Mouse (Mus musculus): Measurements from ENCODE around the gene Tab1. TPM values are rescaled to one million over a fixed set of nuclear protein-coding genes. Genes with fewer than 3 reads are reported as not detected.

Tab1 gene
- polyA plus RNA-seq, 1 experiment from 2014 or later = 35.7 TPM

DNA sequence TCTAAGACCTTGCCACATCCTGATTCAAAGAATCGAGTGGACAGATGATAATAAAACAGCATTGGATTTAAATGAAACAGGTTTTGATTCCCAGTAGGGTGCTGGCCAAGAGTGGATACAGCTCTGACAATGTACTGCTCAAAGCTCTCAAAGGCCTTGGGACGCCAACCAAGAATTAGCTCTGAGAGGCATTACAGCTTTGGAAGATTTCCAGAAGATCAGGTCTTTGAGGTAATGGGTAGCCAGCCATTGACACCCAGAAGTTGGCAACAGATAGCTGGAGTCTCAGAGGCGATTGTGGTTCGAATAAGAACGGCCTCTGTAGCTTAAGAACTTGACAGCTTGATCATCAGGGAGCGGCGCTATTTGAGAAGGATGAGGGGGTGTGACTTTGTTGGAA is 48.6 kb downstream of the Tab1 start:
- Histone ChIP-seq H3K9me3 (ENCODE audit: control insufficient read depth, low read length) (no peaks in the 10 kb centered on the region), H3K27me3 (ENCODE audit: control insufficient read depth, insufficient read depth, low read length) (no peaks in the 10 kb centered on the region), H3K27ac (ENCODE audit: low read depth, low read length) (no peak overlapping the region), H3K36me3 (ENCODE audit: control insufficient read depth, insufficient read depth, low read length) (peaks cover 2% of the 10 kb centered on the region; the same call in 1 of the 2 replicates), H3K4me3 (ENCODE audit: low read depth, low read length) (no peak overlapping the region), H3K4me2 (ENCODE audit: low read depth) (no peak overlapping the region), H3K9ac (ENCODE audit: low read length) (no peak overlapping the region), H3K4me1 (ENCODE audit: control insufficient read depth, insufficient read depth, low read length) (no peaks in the 10 kb centered on the region)
- no peak for DNase-seq (ENCODE audit: low spot score)
- no peak for ATAC-seq (ENCODE audit: insufficient read depth, low FRiP score, low TSS enrichment)
- 95% methylated on average over 7 of the region's 7 CpGs for WGBS

- peaks cover 2% of the 10 kb centered on the region; the same call in 1 of the 2 replicates for H3K36me3 ChIP-seq (ENCODE audit: control insufficient read depth, insufficient read depth, low read length)
- no peak overlapping the region for H3K4me3 ChIP-seq (ENCODE audit: low read depth, low read length)
- no peaks in the 10 kb centered on the region for H3K9me3 ChIP-seq (ENCODE audit: control insufficient read depth, low read length)
- no peak for ATAC-seq (ENCODE audit: insufficient read depth, low FRiP score, low TSS enrichment)
- WGBS = 93% methylated on average over 4 of the region's 4 CpGs
- DNase-seq (ENCODE audit: low spot score) = no peak
- H3K4me1 ChIP-seq (ENCODE audit: control insufficient read depth, insufficient read depth, low read length) = no peaks in the 10 kb centered on the region
- H3K27me3 ChIP-seq (ENCODE audit: control insufficient read depth, insufficient read depth, low read length) = no peaks in the 10 kb centered on the region
- H3K27ac ChIP-seq (ENCODE audit: low read depth, low read length) = no peak overlapping the region
- no peak overlapping the region for H3K4me2 ChIP-seq (ENCODE audit: low read depth)
- H3K9ac ChIP-seq (ENCODE audit: low read length) = no peak overlapping the region
Observed at GRCm38 (mm10) chr15:80182072-80182700, 49.3 kb downstream of the Tab1 start.

DNA sequence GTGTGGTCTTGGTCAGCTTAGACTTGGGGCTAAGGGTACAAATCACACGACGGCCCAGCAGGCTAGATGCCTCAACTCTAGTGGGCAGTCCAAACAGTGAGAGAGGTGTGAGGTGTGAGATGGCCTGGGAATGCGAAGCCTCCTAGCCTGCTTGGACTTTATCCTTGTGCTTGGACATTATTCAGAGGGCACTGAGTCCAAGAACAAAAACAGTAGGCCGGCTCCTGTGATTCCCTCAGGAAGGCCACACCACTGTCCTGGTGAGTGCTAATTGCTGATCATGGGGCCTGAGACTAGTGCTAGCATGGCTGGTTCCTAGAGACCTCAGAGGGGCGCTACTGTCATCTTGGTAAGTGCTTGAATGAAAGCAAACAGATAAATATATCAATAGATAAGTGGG is 56.0 kb downstream of the Tab1 start:
- Histone ChIP-seq H3K4me1 (ENCODE audit: control insufficient read depth, insufficient read depth, low read length) (no peaks in the 10 kb centered on the region), H3K4me2 (ENCODE audit: low read depth) (no peak overlapping the region), H3K27ac (ENCODE audit: low read depth, low read length) (no peak overlapping the region), H3K9me3 (ENCODE audit: control insufficient read depth, low read length) (no peaks in the 10 kb centered on the region), H3K9ac (ENCODE audit: low read length) (no peak overlapping the region), H3K27me3 (ENCODE audit: control insufficient read depth, insufficient read depth, low read length) (no peaks in the 10 kb centered on the region), H3K4me3 (ENCODE audit: low read depth, low read length) (no peak overlapping the region), H3K36me3 (ENCODE audit: control insufficient read depth, insufficient read depth, low read length) (no peaks in the 10 kb centered on the region)
- ATAC-seq (ENCODE audit: insufficient read depth, low FRiP score, low TSS enrichment) = no peak
- no peak for DNase-seq (ENCODE audit: low spot score)
- 77% methylated on average over 5 of the region's 5 CpGs for whole genome bisulfite sequencing

DNA sequence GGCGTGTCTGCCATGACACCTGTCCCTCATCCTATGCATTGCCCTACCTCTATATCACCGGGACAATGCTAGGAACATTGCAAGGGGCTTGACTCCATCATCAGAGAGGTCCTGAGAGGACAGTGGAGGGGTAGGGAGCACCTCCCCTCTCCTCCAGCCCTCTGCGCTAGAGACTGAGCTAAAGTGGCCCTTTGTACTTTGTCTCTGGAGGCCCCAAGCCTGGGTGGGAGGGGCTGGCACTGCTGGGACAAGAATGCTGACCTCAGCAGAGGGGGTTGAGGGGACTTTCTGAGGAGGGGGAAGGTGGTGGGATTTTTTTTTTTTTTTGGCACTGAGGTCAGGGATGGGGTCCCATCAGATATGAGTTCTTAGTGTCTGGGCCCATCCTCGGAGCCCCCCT is 57.1 kb downstream of the Tab1 start:
- DNase-seq (ENCODE audit: low spot score) (no peak), ATAC-seq (ENCODE audit: insufficient read depth, low FRiP score, low TSS enrichment) (no peak)
- Histone ChIP-seq H3K4me3 (ENCODE audit: low read depth, low read length) (no peak overlapping the region), H3K4me2 (ENCODE audit: low read depth) (no peak overlapping the region), H3K27ac (ENCODE audit: low read depth, low read length) (no peak overlapping the region), H3K4me1 (ENCODE audit: control insufficient read depth, insufficient read depth, low read length) (no peaks in the 10 kb centered on the region), H3K9ac (ENCODE audit: low read length) (no peak overlapping the region), H3K9me3 (ENCODE audit: control insufficient read depth, low read length) (no peaks in the 10 kb centered on the region), H3K36me3 (ENCODE audit: control insufficient read depth, insufficient read depth, low read length) (no peaks in the 10 kb centered on the region), H3K27me3 (ENCODE audit: control insufficient read depth, insufficient read depth, low read length) (no peaks in the 10 kb centered on the region)
- 72% methylated on average over 4 of the region's 4 CpGs for WGBS

- no peak overlapping the region for H3K4me2 ChIP-seq (ENCODE audit: low read depth)
- no peaks in the 10 kb centered on the region for H3K4me1 ChIP-seq (ENCODE audit: control insufficient read depth, insufficient read depth, low read length)
- no peak for DNase-seq (ENCODE audit: low spot score)
- H3K4me3 ChIP-seq (ENCODE audit: low read depth, low read length) = no peak overlapping the region
- no peaks in the 10 kb centered on the region for H3K36me3 ChIP-seq (ENCODE audit: control insufficient read depth, insufficient read depth, low read length)
- no peaks in the 10 kb centered on the region for H3K9me3 ChIP-seq (ENCODE audit: control insufficient read depth, low read length)
- H3K27ac ChIP-seq (ENCODE audit: low read depth, low read length) = no peak overlapping the region
- WGBS = 62% methylated on average over 8 of the region's 8 CpGs
- no peaks in the 10 kb centered on the region for H3K27me3 ChIP-seq (ENCODE audit: control insufficient read depth, insufficient read depth, low read length)
- no peak overlapping the region for H3K9ac ChIP-seq (ENCODE audit: low read length)
- ATAC-seq (ENCODE audit: insufficient read depth, low FRiP score, low TSS enrichment) = no peak
Observed at GRCm38 (mm10) chr15:80191585-80192245, 58.8 kb downstream of the Tab1 start.

DNA sequence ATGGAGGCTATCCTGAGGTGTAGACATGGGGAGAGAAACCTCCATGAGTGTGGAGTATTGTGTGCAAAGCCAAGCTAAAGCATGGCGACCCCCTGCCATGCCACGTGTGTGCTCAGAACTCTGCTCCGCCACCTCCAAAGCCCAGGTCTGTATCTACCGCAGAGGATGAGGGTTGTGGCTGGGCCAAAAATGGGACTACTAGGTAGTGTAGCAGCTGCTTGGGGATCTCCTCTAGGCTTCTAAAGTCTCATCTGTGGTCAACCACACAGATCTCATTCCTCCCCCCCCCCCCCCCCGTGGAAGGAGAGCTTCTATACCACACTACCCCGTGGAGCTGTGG is 59.3 kb downstream of the Tab1 start:
- no peaks in the 10 kb centered on the region for H3K4me1 ChIP-seq (ENCODE audit: control insufficient read depth, insufficient read depth, low read length)
- H3K36me3 ChIP-seq (ENCODE audit: control insufficient read depth, insufficient read depth, low read length) = no peaks in the 10 kb centered on the region
- DNase-seq (ENCODE audit: low spot score) (no peak), ATAC-seq (ENCODE audit: insufficient read depth, low FRiP score, low TSS enrichment) (no peak)
- no peak overlapping the region for H3K9ac ChIP-seq (ENCODE audit: low read length)
- no peak overlapping the region for H3K27ac ChIP-seq (ENCODE audit: low read depth, low read length)
- no peaks in the 10 kb centered on the region for H3K27me3 ChIP-seq (ENCODE audit: control insufficient read depth, insufficient read depth, low read length)
- H3K4me2 ChIP-seq (ENCODE audit: low read depth) = no peak overlapping the region
- H3K4me3 ChIP-seq (ENCODE audit: low read depth, low read length) = no peak overlapping the region
- 84% methylated on average over 6 of the region's 6 CpGs for WGBS
- no peaks in the 10 kb centered on the region for H3K9me3 ChIP-seq (ENCODE audit: control insufficient read depth, low read length)

DNA sequence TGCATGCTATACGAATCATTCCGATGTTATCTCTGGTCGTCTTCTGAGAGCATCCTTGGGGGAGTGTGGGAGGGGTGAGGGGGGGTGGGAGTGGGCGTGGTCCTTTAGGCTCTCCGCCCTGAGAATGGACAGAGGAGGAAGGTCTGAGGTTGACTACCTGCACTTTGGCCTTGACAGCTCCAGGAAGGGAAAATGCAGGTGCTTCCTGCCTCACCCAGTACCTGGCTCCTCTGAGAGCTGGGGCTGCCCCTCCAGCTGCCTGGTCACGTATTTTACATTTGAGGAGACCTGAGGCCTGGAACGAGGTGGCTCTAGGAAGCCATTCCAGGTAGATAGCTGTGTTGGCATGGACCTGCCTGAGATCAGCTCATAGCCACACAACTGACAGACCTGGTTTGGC is 59.9 kb downstream of the Tab1 start:
- H3K27ac ChIP-seq (ENCODE audit: low read depth, low read length) = no peak overlapping the region
- H3K4me2 ChIP-seq (ENCODE audit: low read depth) = no peak overlapping the region
- WGBS = 94% methylated on average over 7 of the region's 7 CpGs
- H3K4me3 ChIP-seq (ENCODE audit: low read depth, low read length) = no peak overlapping the region
- DNase-seq (ENCODE audit: low spot score) (no peak), ATAC-seq (ENCODE audit: insufficient read depth, low FRiP score, low TSS enrichment) (no peak)
- H3K36me3 ChIP-seq (ENCODE audit: control insufficient read depth, insufficient read depth, low read length) = no peaks in the 10 kb centered on the region
- no peak overlapping the region for H3K9ac ChIP-seq (ENCODE audit: low read length)
- no peaks in the 10 kb centered on the region for H3K27me3 ChIP-seq (ENCODE audit: control insufficient read depth, insufficient read depth, low read length)
- H3K9me3 ChIP-seq (ENCODE audit: control insufficient read depth, low read length) = no peaks in the 10 kb centered on the region
- H3K4me1 ChIP-seq (ENCODE audit: control insufficient read depth, insufficient read depth, low read length) = no peaks in the 10 kb centered on the region

GRCm38 (mm10) chr15:80199556-80199955 is 66.6 kb downstream of the Tab1 start:
- Histone ChIP-seq H3K27me3 (ENCODE audit: control insufficient read depth, insufficient read depth, low read length) (no peaks in the 10 kb centered on the region), H3K9ac (ENCODE audit: low read length) (no peak overlapping the region), H3K4me2 (ENCODE audit: low read depth) (no peak overlapping the region), H3K9me3 (ENCODE audit: control insufficient read depth, low read length) (no peaks in the 10 kb centered on the region), H3K4me1 (ENCODE audit: control insufficient read depth, insufficient read depth, low read length) (no peaks in the 10 kb centered on the region), H3K27ac (ENCODE audit: low read depth, low read length) (no peak overlapping the region), H3K4me3 (ENCODE audit: low read depth, low read length) (no peak overlapping the region), H3K36me3 (ENCODE audit: control insufficient read depth, insufficient read depth, low read length) (no peaks in the 10 kb centered on the region)
- ATAC-seq (ENCODE audit: insufficient read depth, low FRiP score, low TSS enrichment) (no peak), DNase-seq (ENCODE audit: low spot score) (no peak)
- WGBS = 41% methylated on average over 2 of the region's 2 CpGs

- Histone ChIP-seq H3K9ac (ENCODE audit: low read length) (no peak overlapping the region), H3K27me3 (ENCODE audit: control insufficient read depth, insufficient read depth, low read length) (no peaks in the 10 kb centered on the region), H3K27ac (ENCODE audit: low read depth, low read length) (no peak overlapping the region), H3K36me3 (ENCODE audit: control insufficient read depth, insufficient read depth, low read length) (no peaks in the 10 kb centered on the region), H3K4me1 (ENCODE audit: control insufficient read depth, insufficient read depth, low read length) (no peaks in the 10 kb centered on the region), H3K4me2 (ENCODE audit: low read depth) (no peak overlapping the region), H3K4me3 (ENCODE audit: low read depth, low read length) (no peak overlapping the region), H3K9me3 (ENCODE audit: control insufficient read depth, low read length) (no peaks in the 10 kb centered on the region)
- ATAC-seq (ENCODE audit: insufficient read depth, low FRiP score, low TSS enrichment) (no peak), DNase-seq (ENCODE audit: low spot score) (no peak)
- 88% methylated on average over 6 of the region's 6 CpGs for WGBS
Observed at GRCm38 (mm10) chr15:80202111-80202775, 69.3 kb downstream of the Tab1 start.

Data from neural tube, embryonic 11.5 days (tissue).